Mouse (Mus musculus) heart, adult 2 months (tissue): ENCODE results near the gene Prl2b1. TPM values are rescaled to one million over a fixed set of nuclear protein-coding genes. Genes with fewer than 3 reads are reported as not detected.

Experiments used
- DNase-seq, 2 experiments: peaks; one replicate each; pipeline ENCODE4 v3.0.0; 2021
- H3K27ac ChIP-seq: fragments of 200-600 bp; 2 replicates; pipeline ENCODE4 v1.8.1; 2022
- H3K27me3 ChIP-seq: fragments of 200-500 bp; 2 replicates; pipeline ENCODE4 v1.6.1; 2012; ENCODE audit warnings: mild to moderate bottlenecking, low read length, inconsistent platforms, mixed read lengths; ENCODE audit not compliant: control insufficient read depth, insufficient read depth
- H3K36me3 ChIP-seq: fragments of 200-500 bp; 2 replicates; pipeline ENCODE4 v1.6.1; 2012; ENCODE audit warnings: low read length, inconsistent platforms; ENCODE audit not compliant: control insufficient read depth, insufficient read depth
- H3K4me1 ChIP-seq: fragments of 200-500 bp; 2 replicates; pipeline ENCODE4 v1.6.1; 2011; ENCODE audit warnings: low read length; ENCODE audit not compliant: control insufficient read depth, insufficient read depth
- H3K4me3 ChIP-seq: fragments of 200-600 bp; 2 replicates; pipeline ENCODE4 v1.8.1; 2022
- H3K79me2 ChIP-seq: fragments of 200-500 bp; replicated peaks from 2 replicates; pipeline ENCODE4 v1.6.1; 2012; ENCODE audit warnings: mild to moderate bottlenecking, inconsistent platforms, low read length, moderate library complexity, mixed read lengths; ENCODE audit not compliant: control insufficient read depth, insufficient read depth
- H3K9ac ChIP-seq: fragments of 200-500 bp; 2 replicates; pipeline ENCODE4 v1.6.1; 2012; ENCODE audit warnings: low read depth, mild to moderate bottlenecking, control low read depth, inconsistent platforms, low read length, mixed read lengths
- CTCF ChIP-seq: fragments of 200-600 bp; IDR thresholded peaks from 2 replicates; pipeline ENCODE4 v1.8.1; 2022; ENCODE audit warnings: antibody characterized with exemption, mild to moderate bottlenecking, moderate library complexity
- EP300 ChIP-seq: fragments of 200-500 bp; IDR thresholded peaks from 2 replicates; pipeline ENCODE4 v1.6.1; 2011; ENCODE audit warnings: low read depth, low read length, control low read depth; ENCODE audit not compliant: insufficient read depth
- POLR2A ChIP-seq: fragments of 200-500 bp; IDR thresholded peaks from 2 replicates; pipeline ENCODE4 v1.6.1; 2011; ENCODE audit warnings: mild to moderate bottlenecking, low read depth, low read length, control low read depth; ENCODE audit not compliant: insufficient read depth
- WGBS: fragments of 180-500 bp; shearing (Covaris S2); methylation state at CpG from one replicate; pipeline ENCODE4 v1.1.7; 2018; 5-methylcytosine and 5-hydroxymethylcytosine counted together
- intact Hi-C: fragments of 180-260 bp; cut with DNase I; formaldehyde crosslinking; loops from one replicate; pipeline ENCODE4 v1.15.1; 2025
- long read RNA-seq: library from polyadenylated mRNA; stranded (forward); transcript quantifications from one replicate; pipeline ENCODE4 v2.0.0, GENCODE M21; 2021
- polyA plus RNA-seq: library from polyadenylated mRNA; depleted of rRNA; stranded (reverse); fragments of >200 nt; gene quantifications from 2 replicates; pipeline ENCODE4 v1.2.3, GENCODE M21; 2012; rRNA removed
- total RNA-seq, 2 experiments: library from RNA; stranded (reverse); gene quantifications; 2 replicates each; pipeline ENCODE4 v1.2.3; 2021

The Prl2b1 gene
- total RNA-seq (not detected), polyA plus RNA-seq (not detected in 2 replicates)
- long read RNA-seq: 0 reads

DNA sequence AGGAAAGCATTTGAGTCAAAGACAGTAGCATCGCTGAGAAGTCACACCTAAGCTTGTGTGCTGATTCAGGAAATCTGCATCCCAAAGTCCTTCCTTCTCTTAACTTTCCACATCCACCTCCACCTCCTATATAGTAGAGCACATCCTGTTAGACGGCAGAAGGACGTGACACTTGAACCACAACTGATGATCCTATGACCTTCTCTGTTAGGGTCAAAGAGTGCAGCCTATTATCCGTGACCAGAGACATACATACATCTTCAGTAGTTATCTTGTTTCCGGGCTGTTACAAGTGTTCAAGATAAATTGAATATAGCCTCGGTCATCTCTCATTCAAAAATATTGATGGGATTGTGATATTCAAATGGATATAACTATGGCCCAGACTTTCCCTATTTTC lies at the start of gene Prl2b1:
Gene Prl2b1, minus strand, starts transcription at position 101 of the 400 bp plus-strand sequence.
- intact Hi-C loops: no loop called here
- no peaks in the 10 kb centered on the region for H3K79me2 ChIP-seq
- no peak for DNase-seq
- 60% methylated on average over 6 of the region's 6 CpGs for WGBS
- no peaks in the 10 kb centered on the region for H3K4me1 ChIP-seq
- H3K36me3 ChIP-seq: no peaks in the 10 kb centered on the region
- no peak within 1 kb of the TSS for H3K27ac ChIP-seq
- H3K27me3 ChIP-seq: no peaks in the 10 kb centered on the region
- H3K9ac ChIP-seq: no peak within 1 kb of the TSS
- no peak for TF ChIP-seq EP300
- H3K4me3 ChIP-seq: no peak within 1 kb of the TSS

DNA sequence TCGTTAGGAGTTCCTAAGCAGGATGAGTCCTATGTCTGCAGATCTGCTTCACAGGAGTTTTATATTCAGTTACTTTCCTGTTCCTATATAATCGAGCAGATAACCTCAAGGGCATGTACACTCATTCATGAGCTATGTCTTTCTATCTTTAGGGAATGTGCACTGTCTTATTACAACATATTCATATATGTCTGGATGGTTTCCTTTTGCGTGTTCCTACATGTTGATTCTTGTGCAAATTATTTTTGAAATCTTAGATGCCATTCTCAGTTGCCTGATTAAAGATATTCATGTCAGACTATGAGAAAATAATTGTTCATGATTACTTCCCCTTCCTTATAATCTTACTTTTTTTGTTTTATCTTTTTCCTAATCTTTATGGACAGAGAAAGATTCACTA lies 47.9 kb upstream of the Prl2b1 start, which contains the start of gene Prl8a6:
Gene Prl8a6, minus strand, starts transcription at position 101 of the 400 bp plus-strand sequence.
- no peaks in the 10 kb centered on the region for H3K4me1 ChIP-seq
- no peaks in the 10 kb centered on the region for H3K36me3 ChIP-seq
- intact Hi-C loops: no loop called here
- WGBS: 69% methylated on average over 3 of the region's 3 CpGs
- no peak within 1 kb of the TSS for H3K4me3 ChIP-seq
- H3K79me2 ChIP-seq: no peaks in the 10 kb centered on the region
- H3K9ac ChIP-seq: no peak within 1 kb of the TSS
- H3K27me3 ChIP-seq: no peaks in the 10 kb centered on the region
- DNase-seq: no peak
- TF ChIP-seq EP300 (no peak), POLR2A (no peak), CTCF (no peak)
- H3K27ac ChIP-seq: no peak within 1 kb of the TSS

DNA sequence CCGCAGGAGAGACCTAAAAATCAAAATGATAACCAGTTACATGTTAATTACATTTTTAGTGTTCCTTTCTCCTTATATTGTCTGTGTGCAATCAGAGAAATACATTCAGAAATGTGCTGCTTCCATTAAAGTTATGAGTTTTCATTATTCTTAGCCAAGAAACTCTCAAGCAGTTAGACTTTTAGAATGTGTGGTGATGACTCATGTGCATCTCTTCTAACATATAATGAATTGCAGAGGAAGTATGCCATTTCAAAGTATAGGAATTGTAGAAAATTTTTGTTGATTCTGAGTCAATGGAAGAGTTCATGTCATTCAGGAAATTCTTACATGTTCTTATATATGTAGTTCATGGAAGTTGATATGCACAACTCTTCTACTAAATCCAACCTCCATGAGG lies 42.5 kb upstream of the Prl2b1 start:
- H3K9ac ChIP-seq: no peak overlapping the region
- intact Hi-C loops: no loop called here
- no peaks in the 10 kb centered on the region for H3K4me1 ChIP-seq
- no peak for DNase-seq
- H3K36me3 ChIP-seq: no peaks in the 10 kb centered on the region
- TF ChIP-seq CTCF (no peak), POLR2A (no peak), EP300 (no peak)
- no peak overlapping the region for H3K4me3 ChIP-seq
- H3K27ac ChIP-seq: no peak overlapping the region
- H3K27me3 ChIP-seq: no peaks in the 10 kb centered on the region
- 60% methylated on average over 1 of the region's 1 CpGs for WGBS
- no peaks in the 10 kb centered on the region for H3K79me2 ChIP-seq

DNA sequence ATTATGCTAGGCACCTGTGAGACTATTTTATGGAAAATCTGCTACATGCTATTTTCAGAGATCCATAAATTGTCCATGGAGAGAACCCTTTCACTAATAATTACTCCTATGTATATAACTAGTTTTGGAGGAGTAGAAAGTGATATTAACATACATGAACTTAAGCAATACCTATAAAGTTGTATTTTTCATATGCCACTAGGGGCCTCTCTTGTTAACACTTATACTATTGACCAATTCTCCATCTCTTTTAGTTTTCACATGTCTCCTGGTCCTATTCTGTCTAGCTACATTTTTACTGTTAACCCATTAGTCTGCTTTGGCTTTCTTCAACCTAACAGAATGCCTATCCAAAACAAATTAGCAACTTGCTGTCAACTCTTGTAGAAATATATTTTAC lies 23.0 kb upstream of the Prl2b1 start:
- TF ChIP-seq POLR2A (no peak), CTCF (0 out of 2 replicates have a peak, but pooled peaks have one; percentile 4), EP300 (no peak)
- intact Hi-C loops: no loop called here

DNA sequence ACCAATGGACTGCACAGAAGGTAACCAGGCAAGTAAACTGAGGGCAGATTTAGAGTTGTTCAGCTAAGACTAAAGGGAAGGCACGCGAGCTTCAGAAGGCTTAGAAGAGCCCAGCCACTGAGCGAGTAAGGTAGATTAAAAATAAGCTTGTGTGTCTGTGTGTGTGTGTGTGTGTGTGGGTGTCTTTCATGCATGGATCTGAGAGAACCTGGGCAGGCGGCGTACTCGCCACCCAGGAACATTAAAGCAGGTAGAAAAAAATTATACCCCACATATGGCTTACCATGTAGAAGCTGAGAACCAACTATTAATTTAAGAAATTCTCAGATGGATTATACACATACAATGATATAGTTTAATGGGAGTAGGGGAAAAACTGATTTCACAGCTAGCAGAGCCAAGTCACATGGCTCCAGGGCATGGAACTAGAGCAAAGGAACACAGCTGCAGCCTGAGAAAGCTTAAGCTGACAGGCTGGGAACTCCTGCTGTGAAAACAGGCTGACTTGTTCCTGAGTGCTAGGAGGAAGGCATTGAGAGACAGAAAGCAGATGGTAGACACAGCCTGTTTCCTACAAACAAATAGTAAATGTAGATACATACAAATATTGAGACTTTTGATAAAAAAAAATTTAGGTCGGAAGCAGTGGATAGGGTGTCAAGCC lies 8.5 kb upstream of the Prl2b1 start:
- intact Hi-C loops: no loop called here
- Histone ChIP-seq H3K36me3 (no peaks in the 10 kb centered on the region), H3K4me1 (no peaks in the 10 kb centered on the region), H3K79me2 (no peaks in the 10 kb centered on the region), H3K27me3 (no peaks in the 10 kb centered on the region), H3K9ac (no peak overlapping the region), H3K27ac (no peak overlapping the region), H3K4me3 (no peak overlapping the region)
- no peak for DNase-seq
- WGBS: 90% methylated on average over 7 of the region's 7 CpGs
- TF ChIP-seq CTCF (no peak), POLR2A (no peak), EP300 (no peak)

More for the DNA sequence above, 23.0 kb upstream of the Prl2b1 start:
- no peaks in the 10 kb centered on the region for H3K36me3 ChIP-seq
- H3K9ac ChIP-seq: no peak overlapping the region
- H3K27me3 ChIP-seq: no peaks in the 10 kb centered on the region
- no peaks in the 10 kb centered on the region for H3K79me2 ChIP-seq
- no peak overlapping the region for H3K4me3 ChIP-seq
- no peaks in the 10 kb centered on the region for H3K4me1 ChIP-seq
- no peak for DNase-seq
- H3K27ac ChIP-seq: no peak overlapping the region

DNA sequence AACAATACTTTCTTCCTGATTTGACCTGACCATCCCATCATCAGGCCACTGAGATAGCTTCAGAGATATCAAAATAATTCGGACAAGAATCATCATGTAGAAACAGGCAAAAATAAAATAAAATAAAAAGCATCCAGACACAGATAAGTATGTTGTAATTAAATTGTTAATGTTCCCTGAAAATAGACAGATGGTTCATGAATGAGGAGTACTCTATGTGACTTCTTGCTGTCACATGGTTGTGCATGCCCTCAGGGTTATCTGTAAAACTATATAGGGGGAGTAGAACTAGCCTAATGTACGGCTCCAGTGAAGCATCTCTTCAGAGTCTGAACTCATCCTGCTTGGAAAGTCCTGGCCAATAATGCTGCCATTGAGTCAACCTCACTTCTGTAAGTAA lies 45.3 kb downstream of the Prl2b1 start, which contains the start of gene Prl8a2:
Gene Prl8a2, plus strand, starts transcription at position 301 of the 400 bp plus-strand sequence.
- intact Hi-C loops: no loop called here
- no peak within 1 kb of the TSS for H3K4me3 ChIP-seq
- H3K27me3 ChIP-seq: no peaks in the 10 kb centered on the region
- DNase-seq: no peak
- no peak within 1 kb of the TSS for H3K27ac ChIP-seq
- no peaks in the 10 kb centered on the region for H3K36me3 ChIP-seq
- 60% methylated on average over 2 of the region's 2 CpGs for WGBS
- no peak within 1 kb of the TSS for H3K9ac ChIP-seq
- H3K79me2 ChIP-seq: no peaks in the 10 kb centered on the region
- no peak for TF ChIP-seq POLR2A
- TF ChIP-seq EP300: no peak
- TF ChIP-seq CTCF: no peak
- H3K4me1 ChIP-seq: no peaks in the 10 kb centered on the region
